Mouse (Mus musculus): ENCODE results near the gene Irgq. TPM values are rescaled to one million over a fixed set of nuclear protein-coding genes. Genes with fewer than 3 reads are reported as not detected.

Gene Irgq
- total and polyA plus RNA-seq, 2 experiments from 2014 or later = 20.0 to 103 TPM

DNA sequence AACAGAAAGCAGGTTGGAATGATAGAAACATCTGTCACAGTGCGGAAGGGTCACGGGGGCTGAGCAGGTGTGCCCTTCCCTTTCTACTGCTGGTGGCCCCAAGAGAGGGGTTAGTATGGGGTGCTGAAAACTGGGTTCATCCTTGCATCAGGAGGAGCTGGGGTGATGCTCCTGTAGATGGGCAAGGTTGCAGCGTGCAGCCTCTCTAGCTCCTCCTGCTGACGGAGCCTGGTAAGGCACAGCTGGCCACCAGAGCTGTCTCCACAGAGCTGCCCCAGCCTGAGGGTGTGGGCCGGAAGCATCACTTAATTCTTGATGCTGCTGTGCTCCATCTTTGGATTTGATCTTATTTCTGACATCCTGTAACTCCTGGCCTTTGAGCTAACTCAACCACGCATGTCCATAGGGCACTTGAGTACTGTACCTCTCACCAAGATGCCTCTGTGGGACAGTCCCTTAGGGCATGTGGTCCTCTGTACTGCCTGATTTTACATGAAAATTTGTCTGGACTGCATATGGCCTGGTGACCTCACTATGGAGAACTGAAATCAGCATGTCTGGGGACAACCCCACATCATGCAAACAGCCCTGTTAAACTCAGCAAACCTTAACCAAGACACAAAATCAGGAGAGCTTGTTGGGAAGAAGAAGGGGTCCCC lies 34.2 kb downstream of the Irgq start:
- no peak overlapping the region for H3K4me2 ChIP-seq (ENCODE audit: low read depth, low read length)
- no peaks in the 10 kb centered on the region for H3K4me1 ChIP-seq (ENCODE audit: insufficient read depth, low read length)
- H3K36me3 ChIP-seq (ENCODE audit: insufficient read depth, low read length) = peaks cover 35% of the 10 kb centered on the region
- peak; percentile 78 for TF ChIP-seq CTCF (IDR thresholded peaks at IDR 0.05; ENCODE audit: low read depth)
- 65% methylated on average over 6 of the region's 6 CpGs for WGBS
- H3K27me3 ChIP-seq (ENCODE audit: insufficient read depth, low read length) = no peaks in the 10 kb centered on the region
- peak; percentile 68 for DNase-seq (ENCODE audit: low spot score)
- H3K9ac ChIP-seq (replicated peaks; ENCODE audit: low read length) = no peak overlapping the region
- H3K9me3 ChIP-seq (ENCODE audit: low read length) = no peaks in the 10 kb centered on the region
- H3K4me3 ChIP-seq (ENCODE audit: low read length) = no peak overlapping the region
- H3K27ac ChIP-seq = no peak overlapping the region
- peak; percentile 69; the same call in 1 of the 2 replicates for ATAC-seq

DNA sequence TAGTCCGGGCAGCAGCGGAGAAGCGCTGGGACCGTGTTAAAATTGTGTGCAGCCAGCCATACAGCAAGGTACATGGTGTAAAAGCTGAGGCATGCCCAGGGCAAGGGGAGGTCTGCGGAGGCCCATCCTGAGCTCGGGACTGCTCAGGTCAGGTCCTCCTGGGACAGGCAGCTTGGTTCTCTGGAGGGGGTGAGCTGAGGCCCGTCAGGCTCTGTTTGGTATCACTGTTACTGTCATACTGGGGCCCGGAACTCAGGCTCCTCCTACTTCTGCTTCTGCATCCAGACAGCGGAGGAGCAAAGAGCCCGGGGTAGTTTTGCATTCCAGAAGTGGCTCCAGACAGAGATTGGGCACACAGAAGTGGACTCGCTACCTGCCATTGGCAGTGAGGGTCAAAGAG lies 35.1 kb downstream of the Irgq start:
- WGBS = 90% methylated on average over 11 of the region's 11 CpGs
- ATAC-seq (no peak), DNase-seq (ENCODE audit: low spot score) (no peak)
- Histone ChIP-seq H3K9me3 (ENCODE audit: low read length) (no peaks in the 10 kb centered on the region), H3K4me1 (ENCODE audit: insufficient read depth, low read length) (no peaks in the 10 kb centered on the region), H3K27ac (no peak overlapping the region), H3K9ac (replicated peaks; ENCODE audit: low read length) (no peak overlapping the region), H3K4me2 (ENCODE audit: low read depth, low read length) (no peak overlapping the region), H3K4me3 (ENCODE audit: low read length) (no peak overlapping the region), H3K36me3 (ENCODE audit: insufficient read depth, low read length) (peaks cover 35% of the 10 kb centered on the region), H3K27me3 (ENCODE audit: insufficient read depth, low read length) (no peaks in the 10 kb centered on the region)
- no peak for TF ChIP-seq CTCF (IDR thresholded peaks at IDR 0.05; ENCODE audit: low read depth)

DNA sequence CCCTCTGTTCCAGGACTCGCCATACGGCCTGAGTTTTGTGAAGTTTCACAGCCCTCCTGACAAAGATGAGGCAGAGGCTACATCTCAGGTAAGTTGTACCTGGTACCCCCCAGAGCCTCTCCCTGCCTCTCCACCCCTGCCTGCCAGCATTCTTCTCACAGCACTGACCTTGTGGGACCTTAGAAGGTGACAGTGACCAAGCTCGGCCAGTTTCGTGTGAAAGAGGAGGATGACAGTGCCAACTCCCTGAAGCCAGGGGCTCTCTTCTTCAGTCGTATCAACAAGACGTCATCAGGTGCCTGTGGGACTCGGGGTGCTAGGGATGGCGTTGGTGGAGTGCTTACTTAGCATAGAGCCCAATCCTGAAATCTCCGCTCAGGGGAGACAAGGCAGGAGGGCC lies 35.7 kb downstream of the Irgq start:
- 95% methylated on average over 9 of the region's 9 CpGs for WGBS
- ATAC-seq = no peak
- Histone ChIP-seq H3K27me3 (ENCODE audit: insufficient read depth, low read length) (no peaks in the 10 kb centered on the region), H3K9me3 (ENCODE audit: low read length) (no peaks in the 10 kb centered on the region), H3K36me3 (ENCODE audit: insufficient read depth, low read length) (peaks cover 32% of the 10 kb centered on the region; the same call in 1 of the 2 replicates), H3K4me2 (ENCODE audit: low read depth, low read length) (no peak overlapping the region), H3K4me1 (ENCODE audit: insufficient read depth, low read length) (no peaks in the 10 kb centered on the region), H3K4me3 (ENCODE audit: low read length) (no peak overlapping the region), H3K27ac (no peak overlapping the region), H3K9ac (replicated peaks; ENCODE audit: low read length) (no peak overlapping the region)
- DNase-seq (ENCODE audit: low spot score) = no peak
- TF ChIP-seq CTCF (IDR thresholded peaks at IDR 0.05; ENCODE audit: low read depth) = no peak

DNA sequence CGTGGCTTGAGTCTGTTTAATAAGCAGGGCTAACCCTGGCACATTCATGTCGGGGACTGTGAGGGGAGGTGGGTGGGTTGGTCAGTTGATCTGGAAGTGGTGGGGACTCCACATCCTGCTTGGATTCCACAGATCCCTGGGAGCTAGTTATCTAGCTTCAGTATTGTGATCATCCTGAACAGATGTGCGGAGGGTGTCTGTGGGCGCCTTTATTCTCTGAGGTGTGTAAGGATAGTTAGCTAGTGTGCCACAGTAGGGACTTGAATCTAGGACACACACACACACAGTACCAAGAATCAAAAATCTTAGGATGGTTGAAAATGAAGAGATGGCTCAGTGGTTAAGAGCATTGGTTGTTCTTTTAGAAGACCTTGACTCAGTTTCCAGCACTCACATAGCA lies 38.0 kb downstream of the Irgq start:
- Histone ChIP-seq H3K27me3 (ENCODE audit: insufficient read depth, low read length) (no peaks in the 10 kb centered on the region), H3K36me3 (ENCODE audit: insufficient read depth, low read length) (peaks cover 34% of the 10 kb centered on the region), H3K9ac (replicated peaks; ENCODE audit: low read length) (no peak overlapping the region), H3K4me1 (ENCODE audit: insufficient read depth, low read length) (no peaks in the 10 kb centered on the region), H3K4me3 (ENCODE audit: low read length) (no peak overlapping the region), H3K4me2 (ENCODE audit: low read depth, low read length) (no peak overlapping the region), H3K27ac (no peak overlapping the region), H3K9me3 (ENCODE audit: low read length) (no peaks in the 10 kb centered on the region)
- DNase-seq (ENCODE audit: low spot score) (no peak), ATAC-seq (no peak)
- 86% methylated on average over 4 of the region's 4 CpGs for WGBS
- no peak for TF ChIP-seq CTCF (IDR thresholded peaks at IDR 0.05; ENCODE audit: low read depth)

- no peak overlapping the region for H3K4me2 ChIP-seq (ENCODE audit: low read depth, low read length)
- no peak overlapping the region for H3K27ac ChIP-seq
- H3K36me3 ChIP-seq (ENCODE audit: insufficient read depth, low read length) = peaks cover 34% of the 10 kb centered on the region
- no peaks in the 10 kb centered on the region for H3K27me3 ChIP-seq (ENCODE audit: insufficient read depth, low read length)
- H3K9ac ChIP-seq (replicated peaks; ENCODE audit: low read length) = no peak overlapping the region
- no peak overlapping the region for H3K4me3 ChIP-seq (ENCODE audit: low read length)
- 80% methylated on average over 4 of the region's 4 CpGs for WGBS
- DNase-seq (ENCODE audit: low spot score) (no peak), ATAC-seq (no peak)
- no peaks in the 10 kb centered on the region for H3K4me1 ChIP-seq (ENCODE audit: insufficient read depth, low read length)
- no peak for TF ChIP-seq CTCF (IDR thresholded peaks at IDR 0.05; ENCODE audit: low read depth)
- H3K9me3 ChIP-seq (ENCODE audit: low read length) = no peaks in the 10 kb centered on the region
These were observed 40.6 kb downstream of the Irgq start for GRCm38 (mm10) chr7:24571071-24571470.

- ATAC-seq = no peak
- Histone ChIP-seq H3K9ac (replicated peaks; ENCODE audit: low read length) (no peak overlapping the region), H3K27ac (no peak overlapping the region), H3K9me3 (ENCODE audit: low read length) (no peaks in the 10 kb centered on the region), H3K27me3 (ENCODE audit: insufficient read depth, low read length) (no peaks in the 10 kb centered on the region), H3K4me3 (ENCODE audit: low read length) (no peak overlapping the region), H3K4me2 (ENCODE audit: low read depth, low read length) (no peak overlapping the region), H3K36me3 (ENCODE audit: insufficient read depth, low read length) (peaks cover 24% of the 10 kb centered on the region), H3K4me1 (ENCODE audit: insufficient read depth, low read length) (no peaks in the 10 kb centered on the region)
- 44% methylated on average over 5 of the region's 5 CpGs for WGBS
- peak; percentile 23 for DNase-seq (ENCODE audit: low spot score)
- TF ChIP-seq CTCF (IDR thresholded peaks at IDR 0.05; ENCODE audit: low read depth) = peak; percentile 52
These were observed 42.0 kb downstream of the Irgq start for GRCm38 (mm10) chr7:24572455-24572854.

DNA sequence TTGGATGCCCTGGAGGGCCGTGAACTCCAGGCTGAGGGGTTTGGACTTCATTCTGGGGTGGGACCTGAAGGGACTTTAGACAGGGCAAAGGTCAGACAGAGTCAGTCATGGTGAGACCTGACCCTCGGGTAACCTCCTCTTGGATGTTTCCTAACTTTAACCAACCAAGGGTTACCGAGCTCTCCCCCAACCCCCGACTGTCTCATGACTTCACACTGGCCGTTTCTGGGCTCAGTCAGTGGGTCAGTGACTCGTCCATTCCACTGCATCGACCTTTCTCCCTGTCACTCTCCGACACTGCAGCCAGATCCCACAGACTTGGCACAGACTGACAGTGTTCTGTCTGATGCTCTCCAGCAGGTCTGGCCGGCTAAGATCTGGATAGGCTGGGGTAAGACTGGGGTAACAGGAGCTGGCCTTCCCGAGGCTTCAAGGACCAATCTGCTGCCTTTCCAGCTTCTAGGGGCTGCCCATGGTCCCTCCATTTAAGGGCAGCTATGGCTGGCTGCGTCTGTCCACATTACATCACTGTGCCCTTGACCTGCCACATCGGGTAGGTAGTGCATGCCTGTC lies 43.8 kb downstream of the Irgq start:
- no peak for TF ChIP-seq CTCF (IDR thresholded peaks at IDR 0.05; ENCODE audit: low read depth)
- Histone ChIP-seq H3K4me1 (ENCODE audit: insufficient read depth, low read length) (no peaks in the 10 kb centered on the region), H3K36me3 (ENCODE audit: insufficient read depth, low read length) (peaks cover 10% of the 10 kb centered on the region; the same call in 1 of the 2 replicates), H3K9ac (replicated peaks; ENCODE audit: low read length) (no peak overlapping the region), H3K4me3 (ENCODE audit: low read length) (no peak overlapping the region), H3K27ac (no peak overlapping the region), H3K9me3 (ENCODE audit: low read length) (no peaks in the 10 kb centered on the region), H3K4me2 (ENCODE audit: low read depth, low read length) (no peak overlapping the region), H3K27me3 (ENCODE audit: insufficient read depth, low read length) (no peaks in the 10 kb centered on the region)
- DNase-seq (ENCODE audit: low spot score) (no peak), ATAC-seq (peak; percentile 28; the same call in 1 of the 2 replicates)
- 55% methylated on average over 12 of the region's 12 CpGs for WGBS
